Mouse (Mus musculus) megakaryocyte, embryonic 14.5 days (primary cell): ENCODE results near the gene Rdh9.

Experiments used
- FLI1 ChIP-seq: IDR thresholded peaks from 2 replicates; pipeline ENCODE4 v1.6.1; 2012; ENCODE audit warnings: low read length, inconsistent platforms, mixed read lengths
- GATA1 ChIP-seq: IDR thresholded peaks from 3 replicates; pipeline ENCODE4 v1.6.1; 2012; ENCODE audit warnings: mixed read lengths, low read length, inconsistent platforms, borderline replicate concordance

DNA sequence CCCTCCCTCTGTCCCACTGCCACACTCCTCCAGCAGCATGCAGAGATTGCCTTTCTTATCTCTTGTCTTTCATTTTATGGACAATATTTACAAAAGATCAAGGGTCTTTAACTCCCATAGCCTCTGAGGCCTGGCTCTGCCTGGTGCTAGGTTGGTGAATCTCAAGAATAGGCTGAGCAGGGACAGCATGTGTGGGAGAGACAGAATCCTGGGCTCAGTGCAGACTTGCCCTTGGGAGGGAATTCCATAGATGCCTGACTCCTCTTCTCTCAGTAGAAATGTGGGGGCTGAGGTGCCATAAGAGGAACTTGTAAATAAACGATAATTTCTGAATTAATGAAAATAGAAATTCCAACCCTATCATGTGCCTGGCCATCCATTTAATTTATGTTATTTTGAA, 9.6 kb upstream of the Rdh9 start:
- no peak for TF ChIP-seq GATA1
- TF ChIP-seq FLI1: no peak
